Mouse (Mus musculus) bone marrow, adult 2 months (tissue): Measurements from ENCODE around the gene Il11ra1. TPM values are rescaled to one million over a fixed set of nuclear protein-coding genes. Genes with fewer than 3 reads are reported as not detected.

Experiments used
- H3K27ac ChIP-seq: fragments of 200-500 bp; 2 replicates; pipeline ENCODE4 v1.5.1; 2012; ENCODE audit warnings: low read depth, mild to moderate bottlenecking, control low read depth, inconsistent platforms, low read length; ENCODE audit not compliant: control insufficient read depth, poor library complexity, insufficient read depth
- H3K4me1 ChIP-seq: fragments of 200-500 bp; 2 replicates; pipeline ENCODE4 v1.6.1; 2011; ENCODE audit warnings: low read length; ENCODE audit not compliant: control insufficient read depth, insufficient read depth
- H3K4me3 ChIP-seq: fragments of 200-500 bp; replicated peaks from 2 replicates; pipeline ENCODE3; 2011; ENCODE audit warnings: mild to moderate bottlenecking, low read depth, low read length, control low read depth; ENCODE audit not compliant: control insufficient read depth
- CTCF ChIP-seq: fragments of 200-500 bp; IDR thresholded peaks from 2 replicates; pipeline ENCODE4 v1.5.1; 2011; ENCODE audit warnings: low read length, control low read depth; ENCODE audit not compliant: control insufficient read depth, insufficient read depth
- POLR2A ChIP-seq: fragments of 200-500 bp; IDR thresholded peaks from 2 replicates; pipeline ENCODE4 v1.6.1; 2011; ENCODE audit warnings: low read depth, mild to moderate bottlenecking, control low read depth, low read length, borderline replicate concordance; ENCODE audit not compliant: control insufficient read depth
- WGBS: fragments of 180-500 bp; shearing (Covaris S2); methylation state at CpG from one replicate; pipeline ENCODE4 v1.1.7; 2018; 5-methylcytosine and 5-hydroxymethylcytosine counted together
- polyA plus RNA-seq: library from polyadenylated mRNA; stranded (reverse); fragments of >200 nt; gene quantifications from 2 replicates; pipeline ENCODE4 v1.2.4, GENCODE M21; 2011; ENCODE audit warnings: low replicate concordance; ENCODE audit not compliant: missing spikeins, insufficient read depth, insufficient read length

Il11ra1 gene
- polyA plus RNA-seq, 1 experiment, result 77.3 TPM

- no peak for TF ChIP-seq CTCF
- TF ChIP-seq POLR2A, result peak; percentile 64; the same call in 1 of the 2 replicates
- Histone ChIP-seq H3K4me1 (peaks cover 3% of the 10 kb centered on the region; the same call in 1 of the 2 replicates), H3K27ac (peak within 1 kb of the TSS; percentile 59), H3K4me3 (peak within 1 kb of the TSS; percentile 91)
- WGBS, result under 1% methylated on average over 61 of the region's 61 CpGs
Observed at GRCm38 (mm10) chr4:41713197-41714067, 13.6 kb downstream of the Il11ra1 start, which contains the start of gene Rpp25l. Gene Rpp25l (minus strand): TSS chr4:41713534.

DNA sequence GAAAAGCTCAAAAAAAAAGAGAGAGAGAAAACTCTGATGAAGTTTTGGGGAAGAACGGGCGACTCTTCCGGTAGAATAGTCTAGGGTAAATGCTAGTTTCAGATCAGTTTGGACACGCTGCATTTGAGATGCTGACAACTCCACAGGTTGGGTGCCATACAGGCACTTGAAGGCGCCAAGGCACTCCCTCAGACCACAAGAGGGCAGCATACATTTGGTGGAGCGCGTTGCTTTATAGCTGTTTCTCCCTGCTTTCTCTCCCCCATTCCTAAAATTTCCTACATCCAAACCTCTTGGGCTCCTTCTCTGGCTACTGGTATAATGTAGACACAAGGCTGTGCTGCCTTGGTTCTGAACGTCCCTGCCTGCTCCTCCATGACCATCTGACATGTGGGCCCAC, 14.5 kb downstream of the Il11ra1 start:
- WGBS, result 10% methylated on average over 8 of the region's 8 CpGs
- no peak overlapping the region for H3K4me3 ChIP-seq
- no peak overlapping the region for H3K27ac ChIP-seq
- peak; percentile 80 for TF ChIP-seq CTCF
- no peak for TF ChIP-seq POLR2A
- peaks cover 3% of the 10 kb centered on the region; the same call in 1 of the 2 replicates for H3K4me1 ChIP-seq

- H3K4me3 ChIP-seq, result no peak overlapping the region
- no peak for TF ChIP-seq CTCF
- TF ChIP-seq POLR2A, result no peak
- peaks cover 3% of the 10 kb centered on the region; the same call in 1 of the 2 replicates for H3K4me1 ChIP-seq
- WGBS, result 76% methylated on average over 8 of the region's 8 CpGs
- H3K27ac ChIP-seq, result no peak overlapping the region
Observed at GRCm38 (mm10) chr4:41715082-41715481, 15.3 kb downstream of the Il11ra1 start.

DNA sequence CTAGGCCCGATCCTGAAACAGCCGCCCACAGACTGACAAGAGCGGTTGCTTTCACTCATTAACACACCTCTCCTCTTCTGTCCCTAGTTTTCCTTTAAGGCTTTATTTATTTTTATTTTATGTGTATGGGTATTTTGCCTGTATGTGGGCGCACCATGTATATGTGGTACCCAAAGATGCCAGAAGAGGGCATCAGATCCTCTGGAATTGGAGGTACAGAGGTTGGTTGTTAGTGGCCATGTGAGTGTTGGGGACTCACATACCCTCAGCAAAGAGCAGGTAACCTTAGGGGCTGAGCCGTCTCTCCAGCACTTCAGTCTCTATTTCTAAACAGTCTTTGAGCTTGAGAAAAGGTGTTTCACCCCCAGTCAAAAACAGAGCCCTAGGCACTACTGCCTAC, 15.8 kb downstream of the Il11ra1 start:
- no peak overlapping the region for H3K27ac ChIP-seq
- H3K4me1 ChIP-seq, result peaks cover 3% of the 10 kb centered on the region; the same call in 1 of the 2 replicates
- 80% methylated on average over 5 of the region's 5 CpGs for WGBS
- TF ChIP-seq POLR2A (no peak), CTCF (peak; percentile 3; the same call in 1 of the 2 replicates)
- H3K4me3 ChIP-seq, result no peak overlapping the region

- no peak overlapping the region for H3K27ac ChIP-seq
- H3K4me3 ChIP-seq, result no peak overlapping the region
- WGBS, result 82% methylated on average over 6 of the region's 6 CpGs
- H3K4me1 ChIP-seq, result peaks cover 3% of the 10 kb centered on the region; the same call in 1 of the 2 replicates
- TF ChIP-seq POLR2A, result no peak
- no peak for TF ChIP-seq CTCF
Observed at GRCm38 (mm10) chr4:41716834-41717233, 17.0 kb downstream of the Il11ra1 start.

DNA sequence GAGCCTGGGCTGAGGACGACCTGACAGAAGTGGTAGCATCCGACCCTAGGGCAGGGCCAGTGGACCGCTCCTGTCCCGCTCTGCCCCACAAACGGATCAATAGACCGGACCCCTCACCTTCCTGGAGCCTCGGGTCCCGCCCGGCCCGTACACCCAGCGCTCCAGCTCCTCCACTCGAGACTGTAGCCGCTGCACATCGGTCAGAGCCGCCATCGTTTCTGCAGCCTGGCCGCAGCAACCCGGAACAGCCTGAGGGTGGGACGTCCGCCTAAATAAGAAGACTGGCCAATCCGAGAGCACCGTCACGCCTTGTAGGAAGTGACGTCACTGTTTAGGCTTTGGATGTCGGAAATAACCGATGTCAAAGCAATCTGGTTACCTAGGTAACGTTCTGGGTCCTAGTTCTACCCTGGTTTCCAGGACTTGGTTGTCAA, 23.1 kb downstream of the Il11ra1 start, which contains the start of gene Dctn3:
TSS of gene Dctn3 (minus strand) at position 253 of the 434 bp plus-strand sequence.
- TF ChIP-seq CTCF (no peak), POLR2A (peak; percentile 92; the same call in 1 of the 2 replicates)
- no peaks in the 10 kb centered on the region for H3K4me1 ChIP-seq
- no peak within 1 kb of the TSS for H3K27ac ChIP-seq
- WGBS, result under 1% methylated on average over 27 of the region's 27 CpGs
- peak within 1 kb of the TSS; percentile 91 for H3K4me3 ChIP-seq

DNA sequence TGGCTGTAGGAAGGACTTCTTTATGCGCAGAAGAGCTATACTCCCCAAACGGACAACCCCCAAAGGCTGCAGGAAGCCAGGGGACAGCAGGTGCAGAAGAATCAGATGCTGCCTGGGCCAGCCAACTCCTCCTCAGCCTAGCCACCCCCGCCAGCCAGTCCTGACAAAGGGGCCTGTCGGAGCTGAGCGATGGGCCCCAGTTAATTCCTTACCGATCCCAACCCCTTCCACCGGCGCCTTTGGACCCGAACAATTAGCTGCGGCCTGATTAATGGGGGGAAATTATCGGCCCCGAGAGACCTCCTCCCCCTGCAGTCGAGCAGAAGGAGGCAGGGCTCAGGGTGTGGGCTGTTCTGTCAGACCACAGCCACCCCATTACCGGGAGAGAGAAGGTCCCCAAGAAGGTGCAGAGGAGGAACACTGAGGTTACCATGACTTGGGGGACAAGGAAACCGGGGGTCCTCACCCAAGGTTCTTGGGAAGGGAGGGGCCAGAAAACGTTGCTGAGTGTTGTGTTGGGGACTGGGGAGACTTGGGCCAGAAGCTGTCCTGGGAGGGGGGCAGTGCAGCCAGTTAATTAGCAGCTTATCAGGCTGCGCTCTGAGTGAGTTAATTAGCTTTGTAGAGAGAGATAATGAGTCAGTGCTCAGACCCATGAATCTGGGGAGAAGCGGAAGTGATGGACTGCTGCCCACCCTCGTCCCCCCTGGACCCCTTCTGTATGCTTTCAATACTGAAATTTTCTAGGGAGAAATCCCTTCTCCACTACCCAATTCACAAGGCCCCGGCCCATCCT, 27.2 kb downstream of the Il11ra1 start:
- WGBS, result 26% methylated on average over 20 of the region's 20 CpGs
- TF ChIP-seq POLR2A (no peak), CTCF (no peak)
- no peak overlapping the region for H3K27ac ChIP-seq
- H3K4me3 ChIP-seq, result no peak overlapping the region
- H3K4me1 ChIP-seq, result no peaks in the 10 kb centered on the region; the same call in 1 of the 2 replicates
